Mouse (Mus musculus) urinary bladder, adult 2 months (tissue): ENCODE measurements around the gene Nbeal2. TPM values are rescaled to one million over a fixed set of nuclear protein-coding genes. Genes with fewer than 3 reads are reported as not detected.

Experiments
- DNase-seq: peaks from one replicate; pipeline ENCODE4 v3.0.0; 2022; ENCODE audit warnings: low spot score
- polyA plus RNA-seq: library from polyadenylated mRNA; depleted of rRNA; stranded (reverse); fragments of >200 nt; gene quantifications from 2 replicates; pipeline ENCODE4 v1.2.3, GENCODE M21; 2012; rRNA removed

The Nbeal2 gene
- polyA plus RNA-seq, 1 experiment = 42.8 TPM

GRCm38 (mm10) chr9:110582161-110582560 lies 71.8 kb downstream of the Nbeal2 start:
- DNase-seq = no peak

Other genes with a start within 250 kb of the Nbeal2 start
- 11.6 and 24.7 TPM in 2 replicates for gene Ptpn23, start 245.9 kb downstream of the Nbeal2 start, polyA plus RNA-seq
- 0.06 TPM in 1 of 2 replicates, not detected in the other for gene Ngp, start 234.4 kb downstream of the Nbeal2 start, polyA plus RNA-seq
- gene Klhl18, start 177.5 kb downstream of the Nbeal2 start, polyA plus RNA-seq = 20.7 and 22.1 TPM in 2 replicates
- 1.9 and 2.1 TPM in 2 replicates for gene Kif9, start 177.2 kb downstream of the Nbeal2 start, polyA plus RNA-seq
- gene Setd2, start 121.6 kb downstream of the Nbeal2 start, polyA plus RNA-seq = 52.0 and 58.2 TPM in 2 replicates
- gene Nradd, start 29.7 kb downstream of the Nbeal2 start, polyA plus RNA-seq = 26.8 and 36.6 TPM in 2 replicates
- 119 and 152 TPM in 2 replicates for gene Ccdc12, start 2.3 kb upstream of the Nbeal2 start, polyA plus RNA-seq
- gene Myl3, start 87.7 kb upstream of the Nbeal2 start, polyA plus RNA-seq = not detected in 2 replicates
- gene Pth1r, start 93.0 kb upstream of the Nbeal2 start, polyA plus RNA-seq = 20.4 and 23.0 TPM in 2 replicates
- not detected in 2 replicates for gene Prss42, start 144.0 kb upstream of the Nbeal2 start, polyA plus RNA-seq
- gene Prss44, start 159.8 kb upstream of the Nbeal2 start, polyA plus RNA-seq = not detected in 2 replicates
- not detected in 2 replicates for gene Prss43, start 172.5 kb upstream of the Nbeal2 start, polyA plus RNA-seq
- not detected in 2 replicates for gene Prss45, start 180.4 kb upstream of the Nbeal2 start, polyA plus RNA-seq
- not detected in 2 replicates for gene Prss46, start 190.3 kb upstream of the Nbeal2 start, polyA plus RNA-seq
- gene Prss50, start 203.8 kb upstream of the Nbeal2 start, polyA plus RNA-seq = not detected in 2 replicates
- 55.6 and 65.7 TPM in 2 replicates for gene Als2cl, start 225.7 kb upstream of the Nbeal2 start, polyA plus RNA-seq
- gene Tmie, start 226.0 kb upstream of the Nbeal2 start, polyA plus RNA-seq = 5.2 and 7.3 TPM in 2 replicates